Mouse (Mus musculus): ENCODE data around the gene Trpm3.

DNA sequence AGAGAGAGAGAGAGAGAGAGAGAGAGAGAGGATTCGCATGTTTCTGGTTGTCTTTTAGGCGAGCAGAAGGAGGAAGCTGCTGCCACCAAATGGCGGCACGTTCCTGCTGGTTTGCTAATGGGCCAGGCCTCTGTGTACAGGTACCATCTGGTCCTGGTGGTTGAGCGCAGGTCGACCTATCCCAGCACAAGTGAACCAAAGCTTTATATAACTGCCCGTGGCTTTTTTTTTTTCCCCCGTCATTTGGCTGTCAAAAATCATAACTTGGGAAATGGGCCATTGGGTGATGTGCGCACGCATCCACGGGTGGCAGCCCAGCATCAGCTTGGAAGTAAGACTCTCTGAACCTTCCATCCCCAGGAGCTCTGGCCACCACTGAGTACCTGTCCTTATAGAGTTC lies 745.5 kb downstream of the Trpm3 start:
- TF ChIP-seq GATA1 (IDR thresholded peaks at IDR 0.05; ENCODE audit: borderline replicate concordance, low read length) (no peak), FLI1 (IDR thresholded peaks at IDR 0.05; ENCODE audit: low read length) (no peak)
